Mouse (Mus musculus): ENCODE results near the gene Arhgef1. TPM values are rescaled to one million over a fixed set of nuclear protein-coding genes. Genes with fewer than 3 reads are reported as not detected.
A peak's percentile ranks its signal among the peaks of the same experiment; 100 is the strongest.

Gene Arhgef1
- polyA plus RNA-seq, 1 experiment, result 915 TPM

- H3K27ac ChIP-seq (ENCODE audit: insufficient read depth, low read length), result peak within 1 kb of the TSS; percentile 97
- WGBS, result under 1% methylated on average over 57 of the region's 57 CpGs
- peak; percentile 95 to 99 for DNase-seq (ENCODE audit: low read depth in 1 of 2, low spot score in 2 of 2)
- peaks cover 13% of the 10 kb centered on the region; the same call in 1 of the 2 replicates for H3K4me1 ChIP-seq (ENCODE audit: control insufficient read depth, insufficient read depth, insufficient read length)
- H3K4me3 ChIP-seq (ENCODE audit: extremely low read depth, insufficient read depth, insufficient read length), result peak within 1 kb of the TSS; percentile 86
- H3K36me3 ChIP-seq (ENCODE audit: control insufficient read depth, insufficient read depth, low read length), result peaks cover 22% of the 10 kb centered on the region
- TF ChIP-seq CTCF (IDR thresholded peaks at IDR 0.05; ENCODE audit: extremely low read depth, insufficient read depth, insufficient read length, insufficient replicate concordance) (peak; percentile 77), POLR2A (IDR thresholded peaks at IDR 0.05; ENCODE audit: low read depth, low read length) (peak; percentile 68)
- no peaks in the 10 kb centered on the region for H3K27me3 ChIP-seq (ENCODE audit: control insufficient read depth, insufficient read depth, low read length)
Measured at GRCm38 (mm10) chr7:24883896-24884692, 18.6 kb upstream of the Arhgef1 start, which contains the start of gene Rps19. TSS of gene Rps19 (plus strand) at chr7:24884371.

- H3K27me3 ChIP-seq (ENCODE audit: control insufficient read depth, insufficient read depth, low read length), result no peaks in the 10 kb centered on the region
- H3K4me3 ChIP-seq (ENCODE audit: extremely low read depth, insufficient read depth, insufficient read length), result peak overlapping the region; percentile 86
- peaks cover 28% of the 10 kb centered on the region for H3K36me3 ChIP-seq (ENCODE audit: control insufficient read depth, insufficient read depth, low read length)
- WGBS, result under 1% methylated on average over 47 of the region's 47 CpGs
- H3K4me1 ChIP-seq (ENCODE audit: control insufficient read depth, insufficient read depth, insufficient read length), result peaks cover 19% of the 10 kb centered on the region; the same call in 1 of the 2 replicates
- TF ChIP-seq CTCF (IDR thresholded peaks at IDR 0.05; ENCODE audit: extremely low read depth, insufficient read depth, insufficient read length, insufficient replicate concordance), result no peak
- no peak for TF ChIP-seq POLR2A (IDR thresholded peaks at IDR 0.05; ENCODE audit: low read depth, low read length)
- peak overlapping the region; percentile 77 for H3K27ac ChIP-seq (ENCODE audit: insufficient read depth, low read length)
- DNase-seq (ENCODE audit: low read depth in 1 of 2, low spot score in 2 of 2), result no peak
Measured at GRCm38 (mm10) chr7:24884693-24885291, 17.9 kb upstream of the Arhgef1 start.

- peak overlapping the region; percentile 24; the same call in 1 of the 2 replicates for H3K27ac ChIP-seq (ENCODE audit: insufficient read depth, low read length)
- WGBS, result 8% methylated on average over 12 of the region's 12 CpGs
- no peaks in the 10 kb centered on the region for H3K27me3 ChIP-seq (ENCODE audit: control insufficient read depth, insufficient read depth, low read length)
- H3K36me3 ChIP-seq (ENCODE audit: control insufficient read depth, insufficient read depth, low read length), result peaks cover 29% of the 10 kb centered on the region
- peak overlapping the region; percentile 35 for H3K4me3 ChIP-seq (ENCODE audit: extremely low read depth, insufficient read depth, insufficient read length)
- no peak for DNase-seq (ENCODE audit: low read depth in 1 of 2, low spot score in 2 of 2)
- no peak for TF ChIP-seq CTCF (IDR thresholded peaks at IDR 0.05; ENCODE audit: extremely low read depth, insufficient read depth, insufficient read length, insufficient replicate concordance)
- TF ChIP-seq POLR2A (IDR thresholded peaks at IDR 0.05; ENCODE audit: low read depth, low read length), result no peak
- peaks cover 21% of the 10 kb centered on the region; the same call in 1 of the 2 replicates for H3K4me1 ChIP-seq (ENCODE audit: control insufficient read depth, insufficient read depth, insufficient read length)
Measured at GRCm38 (mm10) chr7:24885468-24886307, 17.0 kb upstream of the Arhgef1 start.

GRCm38 (mm10) chr7:24886308-24886633 lies 16.4 kb upstream of the Arhgef1 start:
- no peak overlapping the region for H3K4me3 ChIP-seq (ENCODE audit: extremely low read depth, insufficient read depth, insufficient read length)
- H3K4me1 ChIP-seq (ENCODE audit: control insufficient read depth, insufficient read depth, insufficient read length), result peaks cover 21% of the 10 kb centered on the region; the same call in 1 of the 2 replicates
- H3K27me3 ChIP-seq (ENCODE audit: control insufficient read depth, insufficient read depth, low read length), result no peaks in the 10 kb centered on the region
- no peak for DNase-seq (ENCODE audit: low read depth in 1 of 2, low spot score in 2 of 2)
- 0 out of 2 replicates have a peak overlapping the region, but pooled peaks have one; percentile 1 for H3K27ac ChIP-seq (ENCODE audit: insufficient read depth, low read length)
- 20% methylated on average over 4 of the region's 4 CpGs for WGBS
- peaks cover 29% of the 10 kb centered on the region for H3K36me3 ChIP-seq (ENCODE audit: control insufficient read depth, insufficient read depth, low read length)
- TF ChIP-seq POLR2A (IDR thresholded peaks at IDR 0.05; ENCODE audit: low read depth, low read length), result no peak
- TF ChIP-seq CTCF (IDR thresholded peaks at IDR 0.05; ENCODE audit: extremely low read depth, insufficient read depth, insufficient read length, insufficient replicate concordance), result no peak

GRCm38 (mm10) chr7:24887096-24887495 lies 15.6 kb upstream of the Arhgef1 start:
- Histone ChIP-seq H3K4me3 (ENCODE audit: extremely low read depth, insufficient read depth, insufficient read length) (no peak overlapping the region), H3K27me3 (ENCODE audit: control insufficient read depth, insufficient read depth, low read length) (no peaks in the 10 kb centered on the region), H3K36me3 (ENCODE audit: control insufficient read depth, insufficient read depth, low read length) (peaks cover 29% of the 10 kb centered on the region), H3K27ac (ENCODE audit: insufficient read depth, low read length) (no peak overlapping the region), H3K4me1 (ENCODE audit: control insufficient read depth, insufficient read depth, insufficient read length) (peaks cover 21% of the 10 kb centered on the region; the same call in 1 of the 2 replicates)
- no peak for TF ChIP-seq POLR2A (IDR thresholded peaks at IDR 0.05; ENCODE audit: low read depth, low read length)
- TF ChIP-seq CTCF (IDR thresholded peaks at IDR 0.05; ENCODE audit: extremely low read depth, insufficient read depth, insufficient read length, insufficient replicate concordance), result no peak
- no peak for DNase-seq (ENCODE audit: low read depth in 1 of 2, low spot score in 2 of 2)
- WGBS, result 63% methylated on average over 4 of the region's 4 CpGs

GRCm38 (mm10) chr7:24889431-24890220 lies 13.1 kb upstream of the Arhgef1 start:
- TF ChIP-seq POLR2A (IDR thresholded peaks at IDR 0.05; ENCODE audit: low read depth, low read length), result no peak
- no peak for TF ChIP-seq CTCF (IDR thresholded peaks at IDR 0.05; ENCODE audit: extremely low read depth, insufficient read depth, insufficient read length, insufficient replicate concordance)
- Histone ChIP-seq H3K4me3 (ENCODE audit: extremely low read depth, insufficient read depth, insufficient read length) (no peak overlapping the region), H3K27ac (ENCODE audit: insufficient read depth, low read length) (peak overlapping the region; percentile 42), H3K27me3 (ENCODE audit: control insufficient read depth, insufficient read depth, low read length) (no peaks in the 10 kb centered on the region), H3K36me3 (ENCODE audit: control insufficient read depth, insufficient read depth, low read length) (peaks cover 29% of the 10 kb centered on the region), H3K4me1 (ENCODE audit: control insufficient read depth, insufficient read depth, insufficient read length) (peaks cover 25% of the 10 kb centered on the region; the same call in 1 of the 2 replicates)
- no peak for DNase-seq (ENCODE audit: low read depth in 1 of 2, low spot score in 2 of 2)
- 76% methylated on average over 6 of the region's 6 CpGs for WGBS
